In the genomic region with DNA sequence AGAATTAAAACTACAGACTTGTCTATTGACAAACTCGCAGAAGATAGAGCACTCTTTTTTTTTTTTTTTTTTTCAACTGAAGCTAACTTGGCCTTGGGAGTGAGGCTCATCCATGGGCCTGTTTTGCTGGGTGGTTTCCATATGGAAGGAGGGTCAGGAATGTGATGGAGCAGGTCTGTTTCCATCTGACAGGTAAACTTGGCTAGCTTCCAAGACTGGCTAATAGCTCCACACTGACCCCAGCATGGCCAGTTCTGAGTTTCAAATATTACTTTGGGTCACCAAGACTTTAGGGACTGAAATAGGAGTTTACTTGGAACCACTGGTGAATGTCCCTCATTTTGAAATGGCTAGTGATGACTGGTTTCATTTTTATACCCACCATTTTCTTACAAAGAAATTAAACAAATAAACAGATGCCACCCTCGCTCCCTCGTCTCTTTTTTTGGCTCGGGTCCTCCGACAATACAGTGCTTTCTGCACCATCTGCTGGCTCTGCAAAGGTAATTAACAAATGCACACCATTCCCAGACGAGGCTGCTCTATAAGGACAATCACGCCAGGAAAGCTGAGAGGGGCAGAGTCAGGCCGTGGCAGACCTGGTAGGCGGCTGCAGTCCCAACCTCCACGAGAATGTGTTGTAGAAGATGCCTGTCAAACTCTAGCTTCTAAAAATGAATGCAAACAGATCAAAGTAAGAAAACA, we compare ENCODE assay signal across 11 mouse cellular contexts.
DNase-seq lines count a peak whose midpoint lies in the region; ATAC-seq and TF ChIP-seq lines count a peak whose summit lies in the region.
"Had no signal": no experiment of that assay in that cellular context is flagged by ENCODE, and none has a peak within 500 bp of the region (broad histone marks: within the 10 kb centered on the region; RNA-seq: fewer than 3 reads in every experiment).

No protein-coding gene starts in this region.

- 0 out of 2 replicates have a peak, but pooled peaks have one; percentile 7 for TF ChIP-seq CTCF in cortical plate, adult 2 months (IDR thresholded peaks at IDR 0.05; ENCODE audit: extremely low read depth, insufficient read depth, low read length)

- TF ChIP-seq POLR2A in cortical plate, adult 2 months (IDR thresholded peaks at IDR 0.05; ENCODE audit: extremely low read depth, insufficient read depth, low read length): no peak

- H3K4me1 ChIP-seq in heart, embryonic 12.5 days (replicated peaks): no peaks in the 10 kb centered on the region
- H3K4me1 ChIP-seq in cortical plate, adult 2 months (ENCODE audit: control insufficient read depth, insufficient read depth, low read length): no peaks in the 10 kb centered on the region
- H3K4me1 ChIP-seq in neural tube, embryonic 14.5 days (ENCODE audit: control insufficient read depth, insufficient read depth, low read length): no peaks in the 10 kb centered on the region
- H3K4me1 ChIP-seq: limb, embryonic 12.5 days; lung, embryonic 15.5 days had no signal

- WGBS in heart, embryonic 12.5 days: 55% methylated on average over 10 of the region's 10 CpGs
- WGBS in neural tube, embryonic 14.5 days: 29% methylated on average over 10 of the region's 10 CpGs

- intact Hi-C loops in left cerebral cortex, postnatal 4 days (cut with DNase I): no loop called here
- intact Hi-C loops in gastrocnemius, postnatal 36 days (cut with DNase I): no loop called here

- no peak for DNase-seq in heart, adult 18-20 months
- peak; percentile 76 for DNase-seq in left cerebral cortex, postnatal 4 days
- no peak for DNase-seq in left cerebral cortex, adult 9 months (ENCODE audit: low spot score in 2 of 2)
- no peak for DNase-seq in frontal cortex, postnatal 10 days (ENCODE audit: low spot score in 2 of 2)
- DNase-seq in gastrocnemius, postnatal 36 days: no peak

- H3K4me3 ChIP-seq in heart, embryonic 12.5 days: no peak overlapping the region
- no peak overlapping the region for H3K4me3 ChIP-seq in cortical plate, adult 2 months (ENCODE audit: insufficient read depth, low read length)
- no peak overlapping the region for H3K4me3 ChIP-seq in neural tube, embryonic 14.5 days (ENCODE audit: low read depth, low read length)
- H3K4me3 ChIP-seq: limb, embryonic 12.5 days; lung, embryonic 15.5 days had no signal

- H3K36me3 ChIP-seq in heart, embryonic 12.5 days: no peaks in the 10 kb centered on the region
- no peaks in the 10 kb centered on the region for H3K36me3 ChIP-seq in neural tube, embryonic 14.5 days (ENCODE audit: control insufficient read depth, insufficient read depth, low read length)
- H3K36me3 ChIP-seq: limb, embryonic 12.5 days; lung, embryonic 15.5 days had no signal

- no peak for ATAC-seq in heart, embryonic 12.5 days (ENCODE audit: insufficient number of reproducible peaks, low FRiP score)
- peak; percentile 87 for ATAC-seq in neural tube, embryonic 14.5 days (ENCODE audit: low read depth)
- ATAC-seq: CD4-positive, CD25-positive, alpha-beta regulatory T cell, adult 4 months had no signal

- no peak overlapping the region for H3K27ac ChIP-seq in heart, embryonic 12.5 days (ENCODE audit: poor library complexity, severe bottlenecking)
- H3K27ac ChIP-seq in cortical plate, adult 2 months (ENCODE audit: insufficient read depth, low read length): no peak overlapping the region
- H3K27ac ChIP-seq in neural tube, embryonic 14.5 days (ENCODE audit: low read depth, low read length): no peak overlapping the region
- H3K27ac ChIP-seq: limb, embryonic 12.5 days; lung, embryonic 15.5 days had no signal

- H3K27me3 ChIP-seq in heart, embryonic 12.5 days (replicated peaks): no peaks in the 10 kb centered on the region
- H3K27me3 ChIP-seq in neural tube, embryonic 14.5 days (ENCODE audit: control insufficient read depth, insufficient read depth, low read length): no peaks in the 10 kb centered on the region
- H3K27me3 ChIP-seq: limb, embryonic 12.5 days; lung, embryonic 15.5 days had no signal

- no peak overlapping the region for H3K9ac ChIP-seq in heart, embryonic 12.5 days
- H3K9ac ChIP-seq in neural tube, embryonic 14.5 days (replicated peaks; ENCODE audit: low read depth, low read length): no peak overlapping the region
- H3K9ac ChIP-seq: limb, embryonic 12.5 days; lung, embryonic 15.5 days had no signal

- H3K9me3 ChIP-seq in heart, embryonic 12.5 days (replicated peaks): no peaks in the 10 kb centered on the region
- H3K9me3 ChIP-seq in neural tube, embryonic 14.5 days (ENCODE audit: control insufficient read depth, low read length): no peaks in the 10 kb centered on the region
- H3K9me3 ChIP-seq: limb, embryonic 12.5 days; lung, embryonic 15.5 days had no signal

- H3K4me2 ChIP-seq in heart, embryonic 12.5 days: peak overlapping the region; percentile 12
- no peak overlapping the region for H3K4me2 ChIP-seq in neural tube, embryonic 14.5 days (ENCODE audit: low read depth, low read length)
- H3K4me2 ChIP-seq: limb, embryonic 12.5 days; lung, embryonic 15.5 days had no signal
